ENCODE assay signal across 17 mouse cellular contexts in genomic region chr9:68876289-68876688, GRCm38 (mm10).
"Had no signal": no experiment of that assay in that cellular context is flagged by ENCODE, and none has a peak within 500 bp of the region (broad histone marks: within the 10 kb centered on the region; RNA-seq: fewer than 3 reads in every experiment).

No protein-coding gene starts in this region.

- H3K9me3 ChIP-seq: megakaryocyte, embryonic 14.5 days; midbrain, embryonic 10.5 days; midbrain, embryonic 13.5 days; neural tube, embryonic 13.5 days had no signal

- H3K36me3 ChIP-seq: midbrain, embryonic 10.5 days; midbrain, embryonic 13.5 days; neural tube, embryonic 13.5 days had no signal

- H3K27me3 ChIP-seq: megakaryocyte, embryonic 14.5 days; midbrain, embryonic 13.5 days; neural tube, embryonic 13.5 days had no signal

- ATAC-seq: intestine, postnatal 0 days; liver, postnatal 0 days; lung, postnatal 0 days; midbrain, embryonic 13.5 days; midbrain, embryonic 16.5 days had no signal

- H3K4me1 ChIP-seq: megakaryocyte, embryonic 14.5 days had no signal

- H3K9ac ChIP-seq: liver, embryonic 14.5 days; liver, postnatal 0 days; lung, embryonic 14.5 days; midbrain, embryonic 13.5 days; neural tube, embryonic 13.5 days had no signal

- H3K27ac ChIP-seq: kidney, postnatal 0 days; liver, embryonic 14.5 days; macrophage; midbrain, embryonic 10.5 days; midbrain, embryonic 13.5 days; neural tube, embryonic 13.5 days had no signal

- H3K4me2 ChIP-seq: lung, embryonic 14.5 days; midbrain, embryonic 13.5 days; neural tube, embryonic 13.5 days had no signal

- DNase-seq: kidney, adult 2 months; kidney, postnatal 25 days; liver, postnatal 0 days; lung, embryonic 14.5 days; retina, postnatal 1 day; thymus, postnatal 25 days had no signal

- H3K4me3 ChIP-seq: megakaryocyte, embryonic 14.5 days; midbrain, embryonic 10.5 days; midbrain, embryonic 13.5 days; myocyte; neural tube, embryonic 13.5 days had no signal
